Mouse (Mus musculus): Measurements from ENCODE around the gene Olfr1046. TPM values are rescaled to one million over a fixed set of nuclear protein-coding genes. Genes with fewer than 3 reads are reported as not detected.

Gene Olfr1046
- not detected in 2 replicates for polyA plus RNA-seq (2015; fragmentation: Nextera tagmentation; extraction: Ambion mirVana)

DNA sequence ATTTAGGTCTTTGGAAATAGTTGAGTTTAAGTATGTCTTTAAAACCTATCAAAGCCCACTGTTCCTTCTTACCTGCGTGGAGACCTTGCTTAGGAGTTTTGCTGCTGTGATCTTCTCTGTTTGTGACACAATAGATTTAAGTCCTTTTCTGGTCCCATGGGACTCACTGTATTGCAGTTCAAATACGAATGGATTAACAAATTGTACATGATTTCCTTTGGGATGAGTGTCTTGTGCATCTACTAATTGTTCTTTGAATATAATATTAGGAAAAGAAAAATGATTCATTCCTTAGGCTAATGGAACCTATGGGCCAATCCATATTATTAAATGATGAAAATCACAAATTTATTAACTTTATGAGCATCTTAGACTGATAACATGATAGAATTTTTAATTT is at the start of gene Olfr1046:
Gene Olfr1046 (minus strand): TSS at position 101 of the 400 bp plus-strand sequence.

DNA sequence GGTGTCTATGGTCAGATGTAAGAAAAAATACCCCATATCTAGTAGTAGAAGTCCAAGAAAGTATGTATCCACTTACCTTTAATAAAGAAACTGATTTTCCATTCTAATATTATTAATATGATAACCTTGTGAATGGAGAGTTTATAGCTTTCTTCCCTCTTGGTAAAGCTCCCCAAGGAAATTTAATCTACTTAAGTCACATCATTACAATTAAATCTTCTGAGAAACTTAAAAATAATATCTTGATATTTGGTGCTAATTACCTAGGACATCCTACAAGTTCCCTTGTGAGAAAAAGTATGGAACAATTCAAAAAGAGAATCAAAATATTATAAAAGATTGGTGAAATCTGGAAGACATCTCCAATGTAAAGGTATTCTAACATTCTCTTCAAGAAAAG is 39.1 kb upstream of the Olfr1046 start, which contains the start of gene Olfr1049:
Gene Olfr1049 (minus strand): TSS at position 101 of the 400 bp plus-strand sequence.

DNA sequence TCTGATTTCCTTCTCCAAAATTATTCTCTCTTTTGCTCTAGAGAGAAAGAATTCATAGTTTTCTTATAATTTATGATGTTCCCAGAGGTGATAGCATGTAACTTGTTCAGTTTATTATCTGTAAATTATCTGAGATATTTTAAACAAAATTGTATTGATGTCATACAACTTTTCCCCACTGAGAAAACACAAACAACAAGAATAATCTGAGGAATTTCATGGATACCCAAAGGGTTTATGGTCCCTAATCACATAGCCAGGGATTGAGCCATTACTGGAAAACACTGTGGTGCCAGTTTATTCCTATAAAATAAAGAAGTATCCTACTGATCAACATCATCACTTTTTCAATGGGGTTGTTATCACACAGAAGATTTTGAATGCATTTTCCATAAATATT is 21.1 kb upstream of the Olfr1046 start, which contains the start of gene Olfr1048:
Gene Olfr1048 (minus strand): TSS at position 101 of the 400 bp plus-strand sequence.

DNA sequence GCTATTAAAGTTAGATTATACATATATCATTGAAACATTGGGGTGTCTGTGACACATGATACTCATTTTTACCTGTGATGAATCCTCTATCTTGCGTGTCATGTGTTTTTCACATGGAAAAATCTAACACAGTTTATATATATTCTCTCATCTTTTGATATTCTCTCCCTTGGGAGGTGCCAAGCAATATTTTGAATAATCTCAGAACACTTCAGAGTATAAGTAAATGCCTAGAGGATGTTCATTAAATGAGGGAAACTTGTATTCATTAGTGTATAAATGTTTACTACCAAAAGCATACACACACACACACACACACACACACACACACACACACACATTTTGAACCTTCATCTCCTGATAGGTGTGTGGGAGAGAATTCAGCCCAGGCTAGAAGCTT is 12.2 kb upstream of the Olfr1046 start, which contains the start of gene Olfr1047:
Gene Olfr1047 (minus strand): TSS at position 101 of the 400 bp plus-strand sequence.

DNA sequence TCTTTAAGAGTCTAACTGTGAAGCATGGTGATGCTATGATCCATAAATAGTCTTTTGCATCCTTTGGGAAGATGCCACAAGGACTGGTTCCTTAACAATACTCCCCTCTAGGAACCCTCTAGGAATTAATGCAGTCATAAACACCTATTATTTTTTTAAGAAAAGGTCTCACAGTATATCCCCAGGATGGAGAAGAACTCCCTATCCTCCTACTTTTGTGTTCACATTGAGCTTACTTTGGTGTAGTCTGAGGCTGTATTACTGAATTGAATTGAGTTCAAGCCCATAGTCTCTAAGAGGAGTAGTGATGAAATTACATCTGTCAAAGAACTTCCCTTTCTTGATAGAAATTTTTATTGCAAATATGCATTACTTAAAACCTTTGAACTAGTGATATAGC is 16.2 kb downstream of the Olfr1046 start, which contains the start of gene Olfr1045:
Gene Olfr1045 (minus strand): TSS at position 101 of the 400 bp plus-strand sequence.

DNA sequence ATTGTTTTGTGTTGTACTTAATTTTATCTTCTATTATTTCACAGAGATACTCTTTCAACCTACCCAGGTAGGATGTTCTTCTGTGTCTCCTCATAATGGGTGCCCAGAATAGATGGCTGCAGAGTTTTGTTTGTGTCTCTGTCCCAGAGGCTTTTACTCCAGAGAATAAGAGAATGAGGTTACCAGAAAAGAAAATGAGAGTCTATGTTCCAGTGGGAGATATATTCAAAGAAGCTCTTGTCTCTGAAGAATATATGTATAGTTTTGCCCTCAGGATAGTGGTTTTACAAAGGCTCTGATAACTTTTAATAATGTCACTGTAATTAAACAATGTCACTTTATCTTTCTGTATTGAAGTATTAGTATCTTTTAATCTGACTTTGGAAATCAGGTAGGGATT is 33.5 kb downstream of the Olfr1046 start, which contains the start of gene Olfr52:
Gene Olfr52 (minus strand): TSS at position 101 of the 400 bp plus-strand sequence.

DNA sequence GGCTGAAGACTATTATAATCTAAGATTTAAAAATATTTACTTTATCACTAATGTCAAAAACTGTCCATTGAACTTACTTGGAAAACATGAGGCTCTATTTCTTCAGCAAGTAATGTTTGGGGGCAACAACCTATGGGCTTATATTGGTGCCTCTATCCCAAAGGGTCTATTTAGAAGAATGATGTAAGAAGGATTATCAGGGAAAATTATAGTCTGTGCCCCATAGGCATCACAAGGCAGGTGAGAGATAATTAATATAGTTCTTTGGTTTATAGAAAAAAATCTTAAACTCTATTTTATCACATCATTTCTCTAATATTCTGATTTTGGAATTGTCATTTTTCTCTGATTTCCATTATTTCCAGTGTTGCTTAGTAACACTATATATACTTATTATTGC is 41.4 kb downstream of the Olfr1046 start, which contains the start of gene Olfr1044:
Gene Olfr1044 (minus strand): TSS at position 101 of the 400 bp plus-strand sequence.

DNA sequence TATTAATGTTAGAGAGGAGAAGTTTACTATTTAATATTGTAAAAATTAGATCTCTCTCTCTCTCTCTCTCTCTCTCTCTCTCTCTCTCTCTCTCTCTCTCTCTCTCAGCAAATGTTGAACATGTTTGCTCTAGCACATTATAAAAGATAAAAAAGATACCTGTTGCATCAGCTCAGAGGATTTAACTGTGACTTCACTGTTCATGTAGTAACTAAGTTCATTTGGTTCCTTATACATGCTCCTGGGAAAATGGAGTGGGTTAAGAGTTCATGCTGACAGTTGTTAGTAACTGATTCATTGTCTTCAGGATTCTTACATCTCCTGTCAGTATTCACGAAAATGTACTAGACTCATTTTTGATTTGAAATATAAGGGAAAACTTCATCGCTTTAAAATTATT is 51.7 kb downstream of the Olfr1046 start, which contains the start of gene Olfr1043:
Gene Olfr1043 (minus strand): TSS at position 101 of the 400 bp plus-strand sequence.

Other genes with a start within 250 kb of the Olfr1046 start
- gene Olfr1029, start 245.4 kb downstream of the Olfr1046 start, polyA plus RNA-seq (2015; fragmentation: Nextera tagmentation; extraction: Ambion mirVana), result not detected in 2 replicates
- not detected in 2 replicates for gene Olfr1030, start 240.0 kb downstream of the Olfr1046 start, polyA plus RNA-seq (2015; fragmentation: Nextera tagmentation; extraction: Ambion mirVana)
- not detected in 2 replicates for gene Olfr1031, start 229.0 kb downstream of the Olfr1046 start, polyA plus RNA-seq (2015; fragmentation: Nextera tagmentation; extraction: Ambion mirVana)
- gene Olfr1032, start 213.8 kb downstream of the Olfr1046 start, polyA plus RNA-seq (2015; fragmentation: Nextera tagmentation; extraction: Ambion mirVana), result not detected in 2 replicates
- 6.6 and 7.4 TPM in 2 replicates for gene Olfr1033, start 198.7 kb downstream of the Olfr1046 start, polyA plus RNA-seq (2015; fragmentation: Nextera tagmentation; extraction: Ambion mirVana)
- gene Olfr1034, start 173.5 kb downstream of the Olfr1046 start, polyA plus RNA-seq (2015; fragmentation: Nextera tagmentation; extraction: Ambion mirVana), result 0.05 and 0.08 TPM in 2 replicates
- not detected in 2 replicates for gene Olfr1036, start 145.3 kb downstream of the Olfr1046 start, polyA plus RNA-seq (2015; fragmentation: Nextera tagmentation; extraction: Ambion mirVana)
- gene Olfr1037, start 131.9 kb downstream of the Olfr1046 start, polyA plus RNA-seq (2015; fragmentation: Nextera tagmentation; extraction: Ambion mirVana), result not detected in 2 replicates
- not detected in 2 replicates for gene Olfr1039, start 83.4 kb downstream of the Olfr1046 start, polyA plus RNA-seq (2015; fragmentation: Nextera tagmentation; extraction: Ambion mirVana)
- gene Olfr1040, start 72.6 kb downstream of the Olfr1046 start, polyA plus RNA-seq (2015; fragmentation: Nextera tagmentation; extraction: Ambion mirVana), result not detected in 2 replicates
- gene Olfr1042, start 57.5 kb downstream of the Olfr1046 start, polyA plus RNA-seq (2015; fragmentation: Nextera tagmentation; extraction: Ambion mirVana), result 0.08 TPM in 1 of 2 replicates, not detected in the other
- gene Olfr1043, start 51.8 kb downstream of the Olfr1046 start, polyA plus RNA-seq (2015; fragmentation: Nextera tagmentation; extraction: Ambion mirVana), result not detected in 2 replicates
- gene Olfr1044, start 41.5 kb downstream of the Olfr1046 start, polyA plus RNA-seq (2015; fragmentation: Nextera tagmentation; extraction: Ambion mirVana), result not detected in 2 replicates
- not detected in 2 replicates for gene Olfr52, start 33.6 kb downstream of the Olfr1046 start, polyA plus RNA-seq (2015; fragmentation: Nextera tagmentation; extraction: Ambion mirVana)
- gene Olfr1045, start 16.3 kb downstream of the Olfr1046 start, polyA plus RNA-seq (2015; fragmentation: Nextera tagmentation; extraction: Ambion mirVana), result not detected in 2 replicates
- gene Olfr1047, start 12.1 kb upstream of the Olfr1046 start, polyA plus RNA-seq (2015; fragmentation: Nextera tagmentation; extraction: Ambion mirVana), result not detected in 2 replicates
- not detected in 2 replicates for gene Olfr1048, start 21.0 kb upstream of the Olfr1046 start, polyA plus RNA-seq (2015; fragmentation: Nextera tagmentation; extraction: Ambion mirVana)
- not detected in 2 replicates for gene Olfr1049, start 39.0 kb upstream of the Olfr1046 start, polyA plus RNA-seq (2015; fragmentation: Nextera tagmentation; extraction: Ambion mirVana)
- not detected in 2 replicates for gene Olfr1051, start 59.8 kb upstream of the Olfr1046 start, polyA plus RNA-seq (2015; fragmentation: Nextera tagmentation; extraction: Ambion mirVana)
- gene Olfr1052, start 73.1 kb upstream of the Olfr1046 start, polyA plus RNA-seq (2015; fragmentation: Nextera tagmentation; extraction: Ambion mirVana), result not detected in 2 replicates
- not detected in 2 replicates for gene Olfr1053, start 96.0 kb upstream of the Olfr1046 start, polyA plus RNA-seq (2015; fragmentation: Nextera tagmentation; extraction: Ambion mirVana)
- not detected in 2 replicates for gene Olfr1054, start 116.1 kb upstream of the Olfr1046 start, polyA plus RNA-seq (2015; fragmentation: Nextera tagmentation; extraction: Ambion mirVana)
- not detected in 2 replicates for gene Olfr1055, start 131.0 kb upstream of the Olfr1046 start, polyA plus RNA-seq (2015; fragmentation: Nextera tagmentation; extraction: Ambion mirVana)
- gene Olfr1056, start 143.2 kb upstream of the Olfr1046 start, polyA plus RNA-seq (2015; fragmentation: Nextera tagmentation; extraction: Ambion mirVana), result not detected in 2 replicates
- gene Olfr1057, start 159.1 kb upstream of the Olfr1046 start, polyA plus RNA-seq (2015; fragmentation: Nextera tagmentation; extraction: Ambion mirVana), result not detected in 2 replicates
- not detected in 2 replicates for gene Olfr1058, start 169.2 kb upstream of the Olfr1046 start, polyA plus RNA-seq (2015; fragmentation: Nextera tagmentation; extraction: Ambion mirVana)
- gene Olfr1061, start 194.7 kb upstream of the Olfr1046 start, polyA plus RNA-seq (2015; fragmentation: Nextera tagmentation; extraction: Ambion mirVana), result not detected in 2 replicates
- gene Olfr1062, start 207.4 kb upstream of the Olfr1046 start, polyA plus RNA-seq (2015; fragmentation: Nextera tagmentation; extraction: Ambion mirVana), result not detected in 2 replicates
- not detected in 2 replicates for gene Olfr1065, start 231.3 kb upstream of the Olfr1046 start, polyA plus RNA-seq (2015; fragmentation: Nextera tagmentation; extraction: Ambion mirVana)
- not detected in 2 replicates for gene Olfr1066, start 237.0 kb upstream of the Olfr1046 start, polyA plus RNA-seq (2015; fragmentation: Nextera tagmentation; extraction: Ambion mirVana)

All from adrenal gland, postnatal 0 days (tissue).